Mouse (Mus musculus) frontal cortex, postnatal 14 days (tissue): ENCODE measurements at regions not wholly inside any gene's neighbourhood (a gene's known extent, or its start where the extent isn't known, plus 50 kb on each side); places are given as distances from the start of the nearest gene placed in this dataset.

Experiments used
- DNase-seq, 2 experiments: peaks; one replicate each; pipeline ENCODE4 v3.0.0; 2022; ENCODE audit warnings: low spot score in 2 of 2

DNA sequence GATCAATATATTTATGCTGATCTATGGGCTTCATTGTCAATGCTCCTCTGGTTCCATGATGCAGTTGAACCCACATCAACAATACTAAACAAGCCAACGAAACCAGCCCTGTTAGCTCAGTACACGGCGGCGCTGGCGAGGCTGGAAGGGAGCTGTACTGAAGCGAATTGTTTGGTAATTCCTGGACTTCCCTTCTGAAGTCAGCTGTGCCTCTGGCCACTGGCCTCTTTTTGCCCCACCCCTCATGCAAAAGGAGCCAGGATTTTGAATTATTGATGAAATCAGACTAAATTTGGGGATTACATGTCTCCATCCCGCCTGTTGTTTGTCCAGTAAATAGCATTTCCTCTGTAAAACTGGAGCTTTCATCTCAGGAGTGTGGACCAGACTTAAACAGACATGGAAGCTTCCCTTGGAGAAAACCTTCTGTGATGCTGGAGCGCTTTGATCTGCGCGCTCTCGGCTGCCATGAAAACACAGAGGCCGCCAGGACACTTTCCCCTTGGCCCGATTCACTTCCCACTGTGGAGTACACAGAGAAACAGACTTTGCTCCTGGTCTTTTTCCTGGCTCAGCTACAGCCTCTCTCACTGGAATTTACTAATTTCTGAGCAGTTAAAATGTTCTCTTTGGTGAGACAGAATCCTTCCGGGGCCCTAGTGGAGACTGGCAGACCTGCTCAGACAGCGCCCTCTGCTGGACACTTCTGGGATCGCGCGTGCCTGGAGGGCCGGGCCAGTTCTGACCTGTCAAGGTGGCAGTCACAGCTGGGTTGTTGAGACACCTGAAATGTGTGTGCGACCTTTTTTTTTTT lies 412.9 kb upstream of the Gm6657 start:
- DNase-seq: peak; percentile 51 to 83

DNA sequence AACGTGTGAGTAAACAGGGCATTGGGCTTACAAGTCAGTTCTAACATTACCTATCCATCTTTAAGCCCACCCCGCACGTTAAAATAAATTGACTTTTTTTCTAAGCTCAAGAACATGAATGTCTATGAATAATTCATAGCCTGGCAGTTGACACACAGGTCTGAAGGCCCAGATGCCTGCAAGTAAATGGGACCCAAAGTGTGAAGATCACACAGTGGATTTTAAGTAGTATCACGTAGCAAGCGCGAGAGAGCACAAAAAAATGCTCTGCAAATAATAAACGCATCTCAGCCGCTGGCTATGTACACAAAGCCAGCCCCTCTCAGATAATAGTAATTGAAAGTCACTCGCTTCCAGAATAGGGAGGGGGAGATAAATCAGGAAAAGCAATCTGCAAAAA lies 410.1 kb upstream of the Gm6657 start:
- DNase-seq: no peak

DNA sequence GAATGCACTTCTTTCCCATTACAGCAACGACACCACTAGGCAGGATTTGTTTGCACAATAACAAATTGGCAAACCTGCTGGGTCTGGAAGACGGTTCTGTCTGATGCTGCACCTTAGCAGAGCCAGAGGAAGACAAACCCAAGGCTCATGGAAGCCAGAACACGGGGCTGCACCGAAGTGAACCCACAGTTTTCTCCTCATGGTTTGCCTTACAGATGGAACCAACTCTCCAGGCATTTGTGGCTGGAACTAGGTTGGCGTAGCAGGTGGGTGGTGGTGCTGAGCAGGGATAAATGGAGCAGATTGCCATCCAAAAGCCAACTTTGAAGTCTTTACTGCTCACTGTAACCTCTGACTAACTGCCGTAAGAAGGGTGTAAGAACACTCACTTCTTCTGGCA lies 408.4 kb upstream of the Gm6657 start:
- DNase-seq: no peak

DNA sequence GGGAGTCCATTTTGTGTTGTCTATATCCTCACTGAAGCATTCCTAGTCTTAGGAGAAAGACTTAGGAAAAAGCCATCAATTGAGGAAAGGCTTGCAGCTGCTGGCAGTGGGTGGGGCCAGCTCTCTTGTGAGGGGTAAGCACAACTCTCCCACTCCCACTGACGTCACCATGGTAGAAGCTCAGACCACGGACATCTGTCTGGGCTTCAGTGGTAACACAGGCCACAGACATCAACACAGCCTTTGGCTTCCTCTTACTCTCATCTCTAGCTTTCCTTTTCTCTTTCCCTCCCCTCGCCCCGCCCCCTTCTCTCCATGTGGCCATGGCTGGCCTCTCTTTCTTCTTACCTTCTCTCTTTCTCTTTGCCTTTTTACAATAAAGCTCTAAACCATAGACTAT lies 407.4 kb upstream of the Gm6657 start:
- DNase-seq: no peak

DNA sequence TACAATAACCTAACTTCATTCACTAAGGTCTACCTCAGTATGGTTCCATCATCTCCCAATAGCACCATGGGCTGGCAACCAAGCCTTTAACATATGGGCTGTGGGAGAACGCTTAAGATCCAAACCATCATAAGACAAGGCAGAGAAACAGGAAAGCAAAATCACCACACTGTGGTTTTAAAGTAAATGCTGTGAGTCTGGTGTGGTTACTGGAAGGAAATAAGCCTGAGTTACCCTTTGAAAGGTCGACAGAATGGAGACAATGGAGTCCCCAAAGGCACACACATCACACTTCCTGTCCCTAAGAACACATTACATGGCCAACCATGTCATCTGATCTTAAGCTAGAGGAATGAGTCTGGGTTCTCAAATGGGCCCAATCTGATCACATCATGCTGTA lies 405.8 kb upstream of the Gm6657 start:
- DNase-seq: no peak

DNA sequence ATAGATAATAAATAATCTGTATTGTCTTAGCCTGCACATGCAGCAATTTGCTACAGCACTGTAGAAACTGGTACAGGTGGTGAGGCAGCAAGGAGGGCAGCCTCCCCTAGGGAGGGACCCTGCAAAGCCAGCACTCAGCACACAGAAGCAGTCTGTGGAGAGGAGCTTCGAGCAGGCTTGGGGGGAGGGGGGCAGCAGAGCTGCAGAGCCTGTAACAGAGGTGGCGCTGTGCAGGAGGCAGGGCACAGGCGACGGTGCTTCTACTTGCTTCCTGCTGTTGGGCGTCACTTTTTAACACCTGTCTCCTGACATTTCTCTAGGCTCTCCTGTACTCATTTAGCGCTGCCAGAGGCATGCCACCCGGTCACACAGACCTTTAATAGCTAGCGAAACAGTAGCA lies 404.6 kb upstream of the Gm6657 start:
- no peak for DNase-seq

DNA sequence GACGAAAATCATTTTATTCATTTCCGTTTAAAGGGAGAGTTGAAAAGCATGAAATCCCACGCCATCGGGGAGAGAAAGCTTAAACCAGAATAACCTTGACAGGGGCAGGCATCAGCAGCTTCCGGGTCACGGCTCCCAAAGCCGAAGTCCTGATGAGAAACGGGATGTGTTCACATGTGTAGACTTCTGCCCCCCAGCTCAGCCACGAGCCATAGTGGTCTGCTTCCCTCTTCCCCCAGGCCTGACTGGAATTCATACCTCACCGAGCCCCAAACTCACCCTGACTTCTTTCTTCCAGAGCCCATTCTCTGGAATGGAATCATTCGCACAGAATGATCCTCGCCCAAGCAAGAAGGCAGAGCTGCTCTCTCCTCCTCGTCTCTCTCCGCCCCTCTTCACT lies 404.2 kb upstream of the Gm6657 start:
- no peak for DNase-seq

DNA sequence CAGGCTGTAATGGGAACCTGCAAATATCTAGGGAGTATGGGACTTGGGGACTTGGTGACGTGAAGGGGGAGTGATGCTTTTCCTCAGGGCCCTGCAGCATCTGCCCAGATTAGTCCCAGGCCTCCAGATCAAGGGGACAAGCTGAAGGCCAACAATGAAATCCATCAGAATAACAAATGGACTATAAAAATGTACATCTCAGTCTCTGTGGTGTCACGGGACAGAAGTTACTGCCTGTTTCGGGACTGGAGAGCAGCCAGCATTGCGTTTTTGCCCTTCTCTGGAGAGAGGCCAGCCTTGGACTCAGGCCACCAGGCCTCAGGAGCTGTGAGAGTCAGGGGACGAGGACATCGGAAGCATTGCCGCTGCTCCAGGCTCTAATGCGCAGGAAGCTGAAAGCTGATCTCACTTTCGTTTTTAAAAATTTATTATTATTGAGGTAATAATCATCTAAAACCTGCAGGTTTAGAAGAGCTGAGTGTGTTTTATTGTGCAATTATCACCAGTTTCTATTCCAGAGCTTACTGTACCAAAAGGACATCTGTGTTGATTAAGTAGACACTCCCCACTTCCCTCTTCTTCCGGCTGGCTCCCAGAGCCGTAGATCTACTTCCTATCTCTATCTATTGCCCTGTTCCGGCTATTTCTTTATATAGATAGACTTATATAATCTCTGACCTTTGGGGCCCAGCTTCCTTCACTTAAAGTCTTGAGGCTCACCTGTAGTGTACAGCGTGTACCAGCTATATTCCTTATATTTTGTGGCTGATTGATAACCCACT lies 403.0 kb upstream of the Gm6657 start:
- DNase-seq: no peak

DNA sequence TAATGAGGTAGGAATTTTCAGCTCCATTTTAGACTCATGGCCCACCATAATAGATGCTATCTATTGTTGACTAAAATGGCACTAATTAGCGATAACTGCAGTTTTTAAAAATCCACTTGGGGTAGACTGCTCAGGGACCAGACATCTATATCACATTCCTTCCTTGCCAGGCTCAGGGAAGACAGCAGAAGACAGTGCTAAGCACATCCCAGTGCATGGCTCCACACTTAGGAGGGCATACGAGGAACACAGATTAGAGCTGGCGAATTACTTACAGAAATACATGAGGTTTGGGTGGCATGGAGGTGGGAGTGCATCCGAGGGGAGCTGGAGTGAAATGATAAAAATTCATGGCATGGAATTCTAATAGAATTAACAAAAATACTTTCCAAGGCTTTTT lies 395.5 kb upstream of the Gm6657 start:
- no peak for DNase-seq

DNA sequence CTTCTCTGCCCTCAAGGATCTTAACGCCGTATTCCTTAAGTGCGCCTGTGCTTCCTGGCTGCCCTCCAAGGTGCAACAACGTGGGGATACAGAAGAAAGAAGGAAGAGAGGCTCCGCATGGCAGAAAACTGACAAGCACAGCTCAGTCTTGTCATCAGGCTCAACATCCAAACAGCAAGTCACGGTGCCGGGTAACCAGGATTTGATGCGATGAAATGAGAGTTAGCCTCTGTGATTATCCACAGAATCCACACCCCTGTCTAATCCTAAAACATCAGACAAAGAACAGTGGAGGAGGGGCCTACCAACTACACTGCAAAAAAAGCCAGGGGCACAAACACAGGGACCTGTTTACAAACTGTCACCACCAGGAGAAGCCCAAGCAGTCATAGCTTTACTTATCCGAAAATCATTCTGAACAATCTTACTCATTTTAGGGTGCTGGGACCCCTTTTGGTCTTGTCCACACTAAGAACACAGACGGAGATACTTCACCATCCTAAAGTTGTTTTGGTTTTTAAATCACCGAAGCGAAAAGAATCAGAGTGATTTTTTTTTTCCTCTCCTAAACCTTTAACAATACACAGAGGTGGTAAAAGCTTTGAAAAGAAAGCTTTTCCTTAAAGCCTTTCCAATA lies 394.8 kb upstream of the Gm6657 start:
- no peak for DNase-seq

DNA sequence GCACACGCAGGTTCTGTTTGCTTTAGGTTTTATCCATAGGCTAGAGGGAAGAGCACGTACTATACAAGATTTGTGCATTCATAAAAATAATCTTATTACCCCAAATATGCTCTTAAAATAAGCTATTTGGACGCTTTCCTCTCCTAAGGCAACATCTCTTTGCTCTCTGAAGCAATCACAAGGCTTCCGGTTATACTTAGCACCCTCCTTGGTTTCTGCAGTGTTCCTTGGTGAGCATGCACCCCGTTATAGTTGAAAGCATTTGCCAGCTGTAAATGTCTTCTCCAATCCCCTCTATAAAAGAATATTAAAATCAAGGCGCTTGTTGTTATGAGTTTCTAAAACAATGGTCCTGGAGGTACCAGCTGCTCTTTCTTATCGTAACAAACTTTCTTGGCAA lies 386.4 kb upstream of the Gm6657 start:
- no peak for DNase-seq

DNA sequence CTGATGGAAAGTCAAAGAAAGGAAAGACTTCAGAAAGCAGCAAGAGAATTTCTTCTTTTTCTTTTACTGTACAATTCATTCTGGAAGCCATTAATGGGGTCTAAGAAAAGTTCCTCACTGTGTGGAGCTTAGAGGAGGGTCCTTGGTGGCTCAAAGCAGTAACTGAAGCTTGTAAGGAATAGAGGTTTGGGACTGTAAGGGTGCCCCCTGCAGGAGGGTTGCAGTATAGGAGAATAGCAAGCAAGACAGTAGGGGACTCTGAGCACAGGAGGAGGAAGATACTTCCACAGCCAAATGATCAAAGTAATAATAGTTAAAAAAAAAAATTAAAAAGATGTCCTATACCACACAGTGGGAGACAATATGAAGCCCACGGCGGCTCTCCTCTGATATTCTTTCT lies 382.8 kb upstream of the Gm6657 start:
- DNase-seq: no peak

DNA sequence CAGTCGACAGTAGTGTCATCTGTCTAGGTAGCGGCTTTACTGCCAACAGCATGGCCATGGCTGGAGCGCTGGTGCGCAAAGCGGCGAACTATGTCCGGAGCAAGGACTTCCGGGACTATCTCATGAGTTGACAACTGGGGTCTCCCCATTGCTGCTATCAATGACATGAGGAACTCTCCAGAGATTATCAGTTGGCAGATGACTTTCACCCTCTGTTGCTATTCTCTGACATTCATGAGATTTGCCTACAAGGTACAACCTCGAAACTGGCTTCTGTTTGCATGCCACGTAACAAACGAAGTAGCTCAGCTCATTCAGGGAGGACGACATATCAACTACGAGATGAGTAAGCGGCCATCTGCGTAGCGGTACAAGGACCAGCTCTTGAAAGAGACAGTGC lies 374.6 kb upstream of the Gm6657 start:
- no peak for DNase-seq

DNA sequence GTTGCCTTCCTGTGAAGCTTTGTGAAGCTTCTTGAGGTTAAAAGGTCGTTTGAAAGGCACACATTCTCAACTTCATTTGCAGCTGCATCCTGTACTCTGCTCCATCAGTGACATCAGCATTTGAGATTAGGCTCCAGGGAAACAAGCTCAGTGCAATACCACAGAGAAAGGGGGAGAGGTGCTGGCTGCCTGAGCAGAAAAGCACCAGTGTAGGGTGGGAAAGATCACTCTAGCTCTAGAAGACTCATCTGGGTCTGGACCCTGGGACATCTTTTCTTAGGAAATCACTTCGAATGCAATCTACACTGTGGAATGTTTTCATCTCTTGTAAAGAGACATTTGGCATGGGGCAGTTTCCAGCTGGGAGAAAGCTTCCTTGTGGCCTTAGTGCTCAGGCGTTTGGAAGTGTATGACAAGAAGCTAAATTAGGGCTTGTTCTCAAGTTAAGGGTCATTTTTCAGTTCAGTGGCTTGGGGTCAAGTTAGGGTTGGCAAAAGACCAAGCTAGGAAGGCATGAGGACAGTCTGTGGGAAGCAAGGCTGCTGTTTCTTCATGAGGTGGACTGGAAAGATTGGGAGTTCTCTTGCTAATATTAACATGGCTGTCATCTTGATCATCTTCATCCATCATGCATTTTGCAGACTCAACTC lies 370.5 kb upstream of the Gm6657 start:
- DNase-seq: no peak

DNA sequence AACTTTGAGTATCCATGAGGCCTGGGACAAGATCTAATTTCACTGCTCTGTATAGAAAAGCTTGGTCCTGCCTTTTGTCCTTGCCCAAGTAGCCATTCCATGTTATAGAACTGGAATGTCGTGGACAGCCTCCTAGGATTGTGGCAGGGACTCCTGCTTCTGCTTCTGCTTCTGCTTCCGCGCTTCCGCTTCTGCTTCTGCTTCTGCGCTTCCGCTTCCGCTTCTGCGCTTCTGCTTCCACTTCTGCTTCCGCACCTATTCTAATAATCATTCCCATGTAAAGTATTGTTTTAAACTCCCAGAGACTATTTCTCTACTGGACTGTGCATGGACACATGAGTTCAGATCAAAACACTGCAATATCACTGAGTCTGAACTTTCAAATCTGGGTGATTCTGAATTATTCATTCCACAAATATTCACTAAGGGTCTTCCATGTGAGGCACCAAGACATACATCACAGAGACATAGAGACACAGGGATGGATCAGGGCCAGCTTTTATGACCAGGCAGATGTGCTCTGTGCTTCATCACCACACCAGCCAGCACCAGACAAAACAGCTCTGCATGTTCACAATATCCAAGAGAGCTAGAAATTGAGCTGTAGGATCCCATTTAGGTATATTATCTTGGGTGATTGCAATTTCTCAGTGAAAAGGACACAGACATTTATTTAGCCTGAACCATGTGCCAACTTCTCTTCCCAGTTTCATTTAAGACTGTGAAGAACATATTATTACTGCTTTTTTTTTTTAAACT lies 360.5 kb upstream of the Gm6657 start:
- no peak for DNase-seq

DNA sequence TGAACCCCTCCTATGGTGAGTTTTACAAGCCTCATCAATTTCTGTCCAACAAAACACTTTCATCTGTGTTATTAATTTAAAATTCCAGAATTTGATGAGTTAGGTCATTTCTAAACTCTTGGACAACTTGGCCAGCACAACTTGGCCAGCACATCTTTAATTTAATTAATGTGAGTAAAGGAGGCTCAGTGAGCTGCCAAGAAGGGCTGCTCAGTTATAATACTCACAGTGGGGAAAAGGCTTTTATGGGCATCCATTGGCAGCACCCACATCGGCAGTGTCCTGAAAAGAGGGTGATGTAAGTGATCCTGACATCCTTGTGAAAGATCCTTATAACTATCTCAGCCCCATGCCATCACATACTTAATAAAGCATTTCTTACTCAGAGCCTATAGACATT lies 359.2 kb upstream of the Gm6657 start:
- DNase-seq: no peak

DNA sequence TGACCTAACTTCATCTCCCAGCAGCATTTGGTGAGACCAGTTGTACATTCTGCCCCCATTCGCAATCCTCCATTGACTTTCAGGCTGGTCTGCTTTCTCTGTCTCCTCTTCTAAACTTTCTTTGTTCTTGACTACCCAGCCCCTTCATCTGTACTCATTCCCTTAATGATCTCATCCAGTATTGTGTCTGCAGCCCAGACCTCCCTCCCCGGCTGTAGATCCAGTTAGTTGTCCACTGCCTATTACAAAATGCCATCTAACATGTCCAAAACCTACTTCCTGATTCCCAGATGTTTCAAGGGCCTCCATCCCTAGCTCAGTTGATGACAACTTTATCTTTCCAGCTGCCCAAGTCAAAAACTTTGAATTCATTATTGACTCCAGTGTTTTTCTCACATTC lies 357.8 kb upstream of the Gm6657 start:
- no peak for DNase-seq

DNA sequence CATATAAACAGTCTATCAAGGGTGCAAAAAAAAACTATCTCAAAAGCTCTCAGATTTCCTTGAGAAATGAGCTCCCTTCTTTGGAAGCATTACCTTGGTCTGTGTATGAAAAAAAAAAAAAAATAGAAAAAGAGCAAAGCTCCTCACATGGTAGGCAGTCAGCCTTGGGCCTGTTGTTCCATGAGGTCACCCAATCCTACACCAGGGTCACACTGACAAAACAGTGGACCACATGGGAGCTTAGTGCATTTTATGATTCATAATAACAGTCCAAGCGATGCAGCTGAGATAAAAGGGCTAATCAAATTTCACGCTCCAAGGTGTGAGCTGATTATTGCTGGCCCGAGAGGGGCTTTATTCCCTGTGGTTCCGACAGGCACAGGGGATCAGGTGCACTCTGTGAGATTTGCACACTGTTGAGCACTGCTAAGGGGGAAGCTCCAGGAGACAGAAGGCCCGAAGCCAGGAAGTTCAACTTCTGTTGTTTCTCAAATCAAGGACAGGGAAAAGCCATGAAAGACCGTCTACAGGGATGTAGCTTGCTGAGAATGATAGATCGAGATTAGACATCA lies 352.1 kb upstream of the Gm6657 start:
- no peak for DNase-seq

DNA sequence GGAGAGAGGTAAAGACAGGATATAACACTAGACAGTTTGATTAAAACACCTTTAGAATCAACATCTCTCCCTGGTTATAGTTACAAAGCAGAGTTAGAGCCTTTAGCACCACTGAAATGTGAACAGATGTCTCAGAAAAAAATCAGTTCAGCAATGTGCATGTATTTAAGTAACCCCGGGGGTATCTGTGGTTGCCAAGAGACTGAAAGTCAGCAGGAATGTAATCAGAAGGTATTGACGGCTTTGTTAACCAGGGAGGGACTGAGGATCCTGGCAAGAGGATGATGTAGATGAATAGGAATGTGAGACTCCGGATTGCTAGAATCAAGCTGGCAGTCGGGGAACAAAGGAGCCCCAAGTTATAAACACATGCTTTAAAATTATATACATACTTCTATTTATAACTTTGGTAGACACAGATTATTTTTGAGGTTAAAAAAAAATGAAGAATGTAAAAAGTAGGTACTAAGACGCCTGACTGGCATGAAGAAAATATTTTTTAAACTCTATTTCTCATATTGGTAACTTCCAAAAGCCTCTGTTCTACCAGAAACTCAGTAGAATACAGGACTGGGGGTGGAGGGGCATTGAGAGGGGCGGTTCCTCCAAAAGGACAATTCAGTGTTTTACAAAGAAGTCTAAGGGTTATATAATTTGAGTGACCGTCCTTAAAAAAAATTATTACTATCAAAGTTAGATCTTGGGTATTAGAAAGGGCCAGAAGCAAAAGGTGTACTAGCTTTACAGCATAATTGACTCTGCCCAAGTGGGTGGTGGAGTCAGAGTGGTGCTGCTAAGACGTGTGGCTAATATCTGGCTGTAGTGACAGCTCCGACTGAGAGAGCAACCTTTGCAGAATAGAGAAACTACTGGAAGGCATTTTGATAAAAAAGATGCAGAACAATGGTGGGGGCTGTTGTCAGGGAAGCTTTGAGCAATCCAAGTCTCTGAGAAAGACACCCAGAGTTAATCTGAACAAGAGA lies 341.2 kb upstream of the Gm6657 start:
- DNase-seq: no peak
